Mouse (Mus musculus) lung, postnatal 0 days (tissue): Measurements from ENCODE around the gene Mvb12b.

Experiments used
- CTCF ChIP-seq: IDR thresholded peaks from 2 replicates; pipeline ENCODE4 v1.5.1; 2016; ENCODE audit warnings: antibody characterized with exemption, mild to moderate bottlenecking
- EP300 ChIP-seq: IDR thresholded peaks from 2 replicates; pipeline ENCODE4 v1.6.1; 2016; ENCODE audit warnings: antibody characterized with exemption, mild to moderate bottlenecking, control low read depth

DNA sequence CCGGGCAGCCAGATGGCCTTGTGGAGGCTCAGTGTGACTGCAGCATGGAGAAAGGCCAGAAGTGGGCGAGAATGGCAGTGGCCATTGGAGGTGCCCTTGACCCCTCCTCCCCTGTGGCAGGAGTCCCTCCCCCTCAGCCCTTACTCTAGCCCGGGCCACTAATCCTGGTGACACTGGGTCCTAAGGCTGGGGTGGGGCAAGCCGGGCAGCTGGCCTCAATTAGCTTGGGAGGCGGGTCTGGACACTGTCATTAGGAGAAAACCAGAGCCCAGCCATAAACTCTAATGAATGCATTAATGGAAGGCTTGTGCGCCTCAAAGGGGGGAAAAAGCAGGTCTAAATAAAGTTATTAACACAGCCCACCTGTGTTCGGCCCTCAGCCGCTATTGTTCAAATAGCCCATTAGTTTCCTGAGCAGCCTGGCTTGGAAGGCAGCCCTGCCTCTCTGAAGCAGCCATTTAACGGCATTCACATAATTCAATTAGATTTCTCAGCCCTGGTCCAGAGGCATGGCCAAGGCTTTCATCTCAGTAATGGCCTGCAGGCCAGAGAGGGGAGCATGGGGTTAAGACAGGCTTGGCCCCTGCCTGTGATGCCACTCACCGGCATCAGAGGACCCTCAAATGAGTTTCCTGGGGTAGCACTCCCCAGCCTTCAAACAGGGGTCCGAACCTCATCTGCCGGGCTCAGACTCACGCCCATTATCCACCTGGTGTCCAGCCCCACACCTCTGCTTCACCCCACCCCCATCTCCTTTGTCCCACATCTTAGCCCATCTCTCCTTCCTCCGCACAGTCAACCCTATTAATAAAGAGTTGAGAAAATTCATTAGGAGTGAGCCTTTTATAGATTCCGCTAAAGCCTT lies 186.9 kb downstream of the Mvb12b start:
- TF ChIP-seq CTCF (no peak), EP300 (no peak)
